Mouse (Mus musculus) kidney, postnatal 0 days (tissue): Measurements from ENCODE around the gene Gorasp1. TPM values are rescaled to one million over a fixed set of nuclear protein-coding genes. Genes with fewer than 3 reads are reported as not detected.

Experiments used
- ATAC-seq: fragments of 200-750 bp; cut with Nextera tagmentation; replicated peaks from 2 replicates; pipeline ENCODE4 v1.8.0; 2017; ENCODE audit warnings: low read depth, moderate number of reproducible peaks, moderate TSS enrichment, moderate library complexity; ENCODE audit not compliant: low FRiP score
- DNase-seq: peaks from one replicate; pipeline ENCODE4 v3.0.0-alpha.2; 2016; ENCODE audit warnings: low spot score
- H3K27ac ChIP-seq: fragments of 300-500 bp; sonication (generic); 2 replicates; pipeline ENCODE4 v1.5.1; 2014; ENCODE audit warnings: mild to moderate bottlenecking
- H3K27me3 ChIP-seq: fragments of 300-500 bp; sonication (generic); 2 replicates; pipeline ENCODE4 v1.6.1; 2014; ENCODE audit warnings: low read length, mixed read lengths; ENCODE audit not compliant: insufficient read depth
- H3K36me3 ChIP-seq: fragments of 300-500 bp; sonication (generic); 2 replicates; pipeline ENCODE4 v1.6.1; 2014; ENCODE audit warnings: low read length, mixed read lengths; ENCODE audit not compliant: insufficient read depth
- H3K4me1 ChIP-seq: fragments of 300-500 bp; sonication (generic); replicated peaks from 2 replicates; pipeline ENCODE4 v1.6.1; 2014; ENCODE audit warnings: antibody characterized with exemption, low read length, mixed read lengths; ENCODE audit not compliant: insufficient read depth
- H3K4me2 ChIP-seq: fragments of 300-500 bp; sonication (generic); 2 replicates; pipeline ENCODE4 v1.6.1; 2014; ENCODE audit warnings: mild to moderate bottlenecking, low read length, moderate library complexity, mixed read lengths
- H3K4me3 ChIP-seq: fragments of 300-500 bp; sonication (generic); replicated peaks from 2 replicates; pipeline ENCODE4 v1.5.1; 2014; ENCODE audit warnings: low read depth, low read length
- H3K9ac ChIP-seq: fragments of 300-500 bp; sonication (generic); 2 replicates; pipeline ENCODE4 v1.6.1; 2014; ENCODE audit warnings: low read depth, low read length
- H3K9me3 ChIP-seq: fragments of 300-500 bp; sonication (generic); replicated peaks from 2 replicates; pipeline ENCODE4 v1.6.1; 2016; ENCODE audit warnings: low read length, inconsistent platforms, mixed read lengths
- CTCF ChIP-seq: IDR thresholded peaks from 2 replicates; pipeline ENCODE4 v1.5.1; 2016; ENCODE audit warnings: antibody characterized with exemption, low read depth, mild to moderate bottlenecking, moderate library complexity
- WGBS: fragments of 180-500 bp; shearing (Covaris S2); extraction: QIAGEN DNeasy Blood & Tissue Kit; methylation state at CpG from one replicate; pipeline ENCODE4 v1.1.7; 2014; 5-methylcytosine and 5-hydroxymethylcytosine counted together
- polyA plus RNA-seq: library from polyadenylated mRNA; unstranded; fragments of >200 nt; fragmentation: Nextera tagmentation; extraction: Ambion mirVana; gene quantifications from 2 replicates; pipeline ENCODE4 v1.2.1, GENCODE M21; 2015

Gorasp1 gene
- polyA plus RNA-seq, 1 experiment from 2014 or later = 19.1 TPM

GRCm38 (mm10) chr9:119951388-119951787 is 14.0 kb upstream of the Gorasp1 start:
- Histone ChIP-seq H3K4me1 (no peaks in the 10 kb centered on the region), H3K36me3 (no peaks in the 10 kb centered on the region), H3K9me3 (no peaks in the 10 kb centered on the region), H3K9ac (no peak overlapping the region), H3K27me3 (no peaks in the 10 kb centered on the region), H3K27ac (no peak overlapping the region), H3K4me2 (no peak overlapping the region), H3K4me3 (no peak overlapping the region)
- 86% methylated on average over 9 of the region's 9 CpGs for WGBS
- ATAC-seq (no peak), DNase-seq (no peak)
- TF ChIP-seq CTCF = no peak

- no peaks in the 10 kb centered on the region for H3K4me1 ChIP-seq
- no peak overlapping the region for H3K4me3 ChIP-seq
- H3K4me2 ChIP-seq = no peak overlapping the region
- no peak for ATAC-seq
- H3K9ac ChIP-seq = no peak overlapping the region
- no peaks in the 10 kb centered on the region for H3K9me3 ChIP-seq
- no peak overlapping the region for H3K27ac ChIP-seq
- no peaks in the 10 kb centered on the region for H3K36me3 ChIP-seq
- WGBS = 28% methylated on average over 6 of the region's 6 CpGs
- TF ChIP-seq CTCF = no peak
- no peaks in the 10 kb centered on the region for H3K27me3 ChIP-seq
- peak; percentile 31 for DNase-seq
Observed at GRCm38 (mm10) chr9:119950434-119950833, 13.1 kb upstream of the Gorasp1 start.

- 22% methylated on average over 3 of the region's 3 CpGs for WGBS
- no peak overlapping the region for H3K4me3 ChIP-seq
Observed at GRCm38 (mm10) chr9:119948804-119949203, 11.4 kb upstream of the Gorasp1 start.

GRCm38 (mm10) chr9:119945173-119945900 is 8.0 kb upstream of the Gorasp1 start:
- no peaks in the 10 kb centered on the region for H3K4me1 ChIP-seq
- ATAC-seq = 0 out of 2 replicates have a peak, but pooled peaks have one; percentile 4
- DNase-seq = no peak
- H3K27ac ChIP-seq = no peak overlapping the region
- no peak overlapping the region for H3K4me2 ChIP-seq
- no peak overlapping the region for H3K9ac ChIP-seq
- WGBS = 75% methylated on average over 12 of the region's 12 CpGs
- no peak overlapping the region for H3K4me3 ChIP-seq
- no peaks in the 10 kb centered on the region for H3K9me3 ChIP-seq
- peak; percentile 64 for TF ChIP-seq CTCF
- H3K27me3 ChIP-seq = no peaks in the 10 kb centered on the region
- H3K36me3 ChIP-seq = no peaks in the 10 kb centered on the region

More at GRCm38 (mm10) chr9:119948804-119949203, 11.4 kb upstream of the Gorasp1 start:
- Histone ChIP-seq H3K9ac (0 out of 2 replicates have a peak overlapping the region, but pooled peaks have one; percentile 31), H3K4me1 (no peaks in the 10 kb centered on the region), H3K27ac (no peak overlapping the region), H3K4me2 (no peak overlapping the region), H3K27me3 (no peaks in the 10 kb centered on the region), H3K36me3 (no peaks in the 10 kb centered on the region), H3K9me3 (no peaks in the 10 kb centered on the region)
- TF ChIP-seq CTCF = no peak
- ATAC-seq (no peak), DNase-seq (peak; percentile 25)

GRCm38 (mm10) chr9:119943326-119943725 is 6.0 kb upstream of the Gorasp1 start:
- WGBS = 80% methylated on average over 1 of the region's 1 CpGs
- Histone ChIP-seq H3K9ac (no peak overlapping the region), H3K4me1 (no peaks in the 10 kb centered on the region), H3K9me3 (no peaks in the 10 kb centered on the region), H3K27me3 (no peaks in the 10 kb centered on the region), H3K4me2 (no peak overlapping the region), H3K27ac (no peak overlapping the region), H3K4me3 (no peak overlapping the region), H3K36me3 (no peaks in the 10 kb centered on the region)
- no peak for TF ChIP-seq CTCF
- DNase-seq = no peak
- no peak for ATAC-seq

- TF ChIP-seq CTCF = no peak
- Histone ChIP-seq H3K27me3 (no peaks in the 10 kb centered on the region), H3K4me2 (no peak overlapping the region), H3K4me3 (no peak overlapping the region), H3K4me1 (0 out of 2 replicates have a peak, but pooled peaks cover 5% of the 10 kb centered on the region), H3K27ac (no peak overlapping the region), H3K9me3 (no peaks in the 10 kb centered on the region), H3K9ac (no peak overlapping the region), H3K36me3 (no peaks in the 10 kb centered on the region)
- no peak for ATAC-seq
- DNase-seq = no peak
- 84% methylated on average over 14 of the region's 14 CpGs for WGBS
Observed at GRCm38 (mm10) chr9:119941861-119942260, 4.5 kb upstream of the Gorasp1 start.

- H3K4me3 ChIP-seq = no peak overlapping the region
- H3K27me3 ChIP-seq = no peaks in the 10 kb centered on the region
- 70% methylated on average over 5 of the region's 5 CpGs for WGBS
- 0 out of 2 replicates have a peak, but pooled peaks cover 7% of the 10 kb centered on the region for H3K4me1 ChIP-seq
- no peaks in the 10 kb centered on the region for H3K36me3 ChIP-seq
- no peak overlapping the region for H3K4me2 ChIP-seq
- no peak for ATAC-seq
- H3K9ac ChIP-seq = no peak overlapping the region
- TF ChIP-seq CTCF = no peak
- H3K27ac ChIP-seq = no peak overlapping the region
- DNase-seq = no peak
- H3K9me3 ChIP-seq = no peaks in the 10 kb centered on the region
Observed at GRCm38 (mm10) chr9:119941407-119941806, 4.0 kb upstream of the Gorasp1 start.
